Mouse (Mus musculus) liver (tissue): ENCODE measurements around the gene Adamts10.

Source experiments
- DNase-seq: peaks from one replicate; pipeline ENCODE4 v3.0.0-alpha.2; 2020; ENCODE audit warnings: mixed read lengths

Adamts10 gene

GRCm38 (mm10) chr17:33523918-33524755 lies at the start of gene Adamts10:
Adamts10 (plus strand) TSS chr17:33524204.
- DNase-seq = peak; percentile 71

GRCm38 (mm10) chr17:33484020-33484419 lies 40.0 kb upstream of the Adamts10 start:
- DNase-seq = no peak

- DNase-seq = no peak
These were observed 36.8 kb upstream of the Adamts10 start for GRCm38 (mm10) chr17:33487211-33487610.

GRCm38 (mm10) chr17:33487652-33488051 lies 36.4 kb upstream of the Adamts10 start:
- no peak for DNase-seq

- DNase-seq = no peak
These were observed 32.6 kb upstream of the Adamts10 start for GRCm38 (mm10) chr17:33491371-33491770.

GRCm38 (mm10) chr17:33493065-33493464 lies 30.9 kb upstream of the Adamts10 start:
- peak; percentile 50 for DNase-seq

GRCm38 (mm10) chr17:33494586-33494985 lies 29.4 kb upstream of the Adamts10 start:
- no peak for DNase-seq

GRCm38 (mm10) chr17:33498918-33499317 lies 25.1 kb upstream of the Adamts10 start:
- DNase-seq = peak; percentile 50

- DNase-seq = no peak
These were observed 15.6 kb upstream of the Adamts10 start for GRCm38 (mm10) chr17:33508386-33508785.

- no peak for DNase-seq
These were observed 13.8 kb upstream of the Adamts10 start for GRCm38 (mm10) chr17:33510172-33510571.

GRCm38 (mm10) chr17:33512441-33513415 lies 11.3 kb upstream of the Adamts10 start:
- DNase-seq = no peak

- DNase-seq = no peak
These were observed 10.1 kb upstream of the Adamts10 start for GRCm38 (mm10) chr17:33513874-33514273.

GRCm38 (mm10) chr17:33520366-33520765 lies 3.6 kb upstream of the Adamts10 start:
- no peak for DNase-seq

GRCm38 (mm10) chr17:33523431-33523917 lies 530 bp upstream of the Adamts10 start:
- no peak for DNase-seq

- peak; percentile 23 for DNase-seq
These were observed 886 bp downstream of the Adamts10 start for GRCm38 (mm10) chr17:33524806-33525373.

- no peak for DNase-seq
These were observed 2.5 kb downstream of the Adamts10 start for GRCm38 (mm10) chr17:33526506-33526905.

- peak; percentile 42 for DNase-seq
These were observed 15.2 kb downstream of the Adamts10 start for GRCm38 (mm10) chr17:33539106-33539675.

GRCm38 (mm10) chr17:33539878-33540277 lies 15.9 kb downstream of the Adamts10 start:
- DNase-seq = no peak

- no peak for DNase-seq
These were observed 25.2 kb downstream of the Adamts10 start for GRCm38 (mm10) chr17:33549212-33549611.

GRCm38 (mm10) chr17:33550388-33550787 lies 26.4 kb downstream of the Adamts10 start:
- no peak for DNase-seq

- no peak for DNase-seq
These were observed 28.1 kb downstream of the Adamts10 start for GRCm38 (mm10) chr17:33552113-33552512.

- peak; percentile 49 for DNase-seq
These were observed 29.0 kb downstream of the Adamts10 start for GRCm38 (mm10) chr17:33552964-33553363.
